Mouse (Mus musculus): ENCODE results near the gene Kif21b. TPM values are rescaled to one million over a fixed set of nuclear protein-coding genes. Genes with fewer than 3 reads are reported as not detected.

Kif21b gene
- polyA plus RNA-seq, 1 experiment from 2014 or later, result 2.5 TPM

GRCm38 (mm10) chr1:136141176-136141950 lies 10.2 kb downstream of the Kif21b start:
- peaks cover 73% of the 10 kb centered on the region for H3K4me1 ChIP-seq

GRCm38 (mm10) chr1:136142336-136142735 lies 11.1 kb downstream of the Kif21b start:
- no peak overlapping the region for H3K9ac ChIP-seq
- no peak overlapping the region for H3K4me3 ChIP-seq (replicated peaks)
- H3K4me1 ChIP-seq, result peaks cover 63% of the 10 kb centered on the region
- ATAC-seq (replicated peaks; ENCODE audit: low FRiP score), result no peak
- peak overlapping the region; percentile 30; the same call in 1 of the 2 replicates for H3K27ac ChIP-seq
- no peaks in the 10 kb centered on the region for H3K27me3 ChIP-seq
- H3K4me2 ChIP-seq, result no peak overlapping the region
- 41% methylated on average over 6 of the region's 6 CpGs for WGBS
- no peaks in the 10 kb centered on the region for H3K9me3 ChIP-seq (replicated peaks)
- 0 out of 2 replicates have a peak, but pooled peaks cover 6% of the 10 kb centered on the region for H3K36me3 ChIP-seq

More at GRCm38 (mm10) chr1:136141176-136141950, 10.2 kb downstream of the Kif21b start:
- 0 out of 2 replicates have a peak, but pooled peaks have one; percentile 20 for ATAC-seq (replicated peaks; ENCODE audit: low FRiP score)
- WGBS, result 74% methylated on average over 11 of the region's 11 CpGs
- Histone ChIP-seq H3K27me3 (no peaks in the 10 kb centered on the region), H3K36me3 (0 out of 2 replicates have a peak, but pooled peaks cover 3% of the 10 kb centered on the region), H3K9me3 (replicated peaks) (no peaks in the 10 kb centered on the region), H3K4me3 (replicated peaks) (no peak overlapping the region), H3K9ac (no peak overlapping the region), H3K27ac (no peak overlapping the region), H3K4me2 (no peak overlapping the region)

- no peaks in the 10 kb centered on the region for H3K27me3 ChIP-seq
- 89% methylated on average over 10 of the region's 10 CpGs for WGBS
- no peaks in the 10 kb centered on the region for H3K9me3 ChIP-seq (replicated peaks)
- no peak overlapping the region for H3K9ac ChIP-seq
- no peak overlapping the region for H3K4me2 ChIP-seq
- H3K4me1 ChIP-seq, result peaks cover 51% of the 10 kb centered on the region
- no peak for ATAC-seq (replicated peaks; ENCODE audit: low FRiP score)
- no peak overlapping the region for H3K27ac ChIP-seq
- peaks cover 11% of the 10 kb centered on the region for H3K36me3 ChIP-seq
- H3K4me3 ChIP-seq (replicated peaks), result no peak overlapping the region
Measured at GRCm38 (mm10) chr1:136143514-136143913, 12.3 kb downstream of the Kif21b start.

- no peak overlapping the region for H3K4me2 ChIP-seq
- 0 out of 2 replicates have a peak, but pooled peaks cover 4% of the 10 kb centered on the region for H3K4me1 ChIP-seq
- H3K9me3 ChIP-seq (replicated peaks), result no peaks in the 10 kb centered on the region
- H3K27me3 ChIP-seq, result no peaks in the 10 kb centered on the region
- no peak overlapping the region for H3K9ac ChIP-seq
- ATAC-seq (replicated peaks; ENCODE audit: low FRiP score), result no peak
- H3K27ac ChIP-seq, result no peak overlapping the region
- peaks cover 43% of the 10 kb centered on the region for H3K36me3 ChIP-seq
- 93% methylated on average over 9 of the region's 9 CpGs for WGBS
- no peak overlapping the region for H3K4me3 ChIP-seq (replicated peaks)
Measured at GRCm38 (mm10) chr1:136149702-136150101, 18.5 kb downstream of the Kif21b start.

GRCm38 (mm10) chr1:136151371-136151770 lies 20.2 kb downstream of the Kif21b start:
- Histone ChIP-seq H3K9ac (no peak overlapping the region), H3K27ac (no peak overlapping the region), H3K4me2 (no peak overlapping the region), H3K9me3 (replicated peaks) (no peaks in the 10 kb centered on the region), H3K36me3 (peaks cover 45% of the 10 kb centered on the region), H3K4me1 (0 out of 2 replicates have a peak, but pooled peaks cover 4% of the 10 kb centered on the region), H3K27me3 (no peaks in the 10 kb centered on the region), H3K4me3 (replicated peaks) (no peak overlapping the region)
- ATAC-seq (replicated peaks; ENCODE audit: low FRiP score), result no peak
- 80% methylated on average over 8 of the region's 8 CpGs for WGBS

GRCm38 (mm10) chr1:136156304-136156703 lies 25.1 kb downstream of the Kif21b start:
- 93% methylated on average over 4 of the region's 4 CpGs for WGBS
- ATAC-seq (replicated peaks; ENCODE audit: low FRiP score), result no peak
- Histone ChIP-seq H3K4me3 (replicated peaks) (no peak overlapping the region), H3K4me1 (0 out of 2 replicates have a peak, but pooled peaks cover 4% of the 10 kb centered on the region), H3K9ac (no peak overlapping the region), H3K27ac (no peak overlapping the region), H3K9me3 (replicated peaks) (no peaks in the 10 kb centered on the region), H3K36me3 (peaks cover 27% of the 10 kb centered on the region), H3K27me3 (no peaks in the 10 kb centered on the region), H3K4me2 (no peak overlapping the region)

- H3K9me3 ChIP-seq (replicated peaks), result no peaks in the 10 kb centered on the region
- H3K4me1 ChIP-seq, result 0 out of 2 replicates have a peak, but pooled peaks cover 4% of the 10 kb centered on the region
- no peak overlapping the region for H3K9ac ChIP-seq
- no peak for ATAC-seq (replicated peaks; ENCODE audit: low FRiP score)
- H3K36me3 ChIP-seq, result peaks cover 26% of the 10 kb centered on the region
- H3K27me3 ChIP-seq, result no peaks in the 10 kb centered on the region
- no peak overlapping the region for H3K27ac ChIP-seq
- no peak overlapping the region for H3K4me2 ChIP-seq
- no peak overlapping the region for H3K4me3 ChIP-seq (replicated peaks)
- WGBS, result 85% methylated on average over 4 of the region's 4 CpGs
Measured at GRCm38 (mm10) chr1:136156951-136157350, 25.8 kb downstream of the Kif21b start.

- Histone ChIP-seq H3K36me3 (peaks cover 24% of the 10 kb centered on the region; the same call in 1 of the 2 replicates), H3K27me3 (no peaks in the 10 kb centered on the region), H3K4me2 (no peak overlapping the region), H3K9me3 (replicated peaks) (no peaks in the 10 kb centered on the region), H3K9ac (no peak overlapping the region), H3K27ac (no peak overlapping the region), H3K4me3 (replicated peaks) (no peak overlapping the region), H3K4me1 (no peaks in the 10 kb centered on the region)
- 56% methylated on average over 12 of the region's 12 CpGs for WGBS
- no peak for ATAC-seq (replicated peaks; ENCODE audit: low FRiP score)
Measured at GRCm38 (mm10) chr1:136159830-136160229, 28.6 kb downstream of the Kif21b start.

GRCm38 (mm10) chr1:136160297-136160696 lies 29.1 kb downstream of the Kif21b start:
- peaks cover 24% of the 10 kb centered on the region; the same call in 1 of the 2 replicates for H3K36me3 ChIP-seq
- H3K9me3 ChIP-seq (replicated peaks), result no peaks in the 10 kb centered on the region
- H3K4me3 ChIP-seq (replicated peaks), result no peak overlapping the region
- 89% methylated on average over 12 of the region's 12 CpGs for WGBS
- no peak overlapping the region for H3K27ac ChIP-seq
- no peaks in the 10 kb centered on the region for H3K27me3 ChIP-seq
- no peak overlapping the region for H3K9ac ChIP-seq
- H3K4me1 ChIP-seq, result no peaks in the 10 kb centered on the region
- no peak for ATAC-seq (replicated peaks; ENCODE audit: low FRiP score)
- no peak overlapping the region for H3K4me2 ChIP-seq

GRCm38 (mm10) chr1:136160930-136161329 lies 29.7 kb downstream of the Kif21b start:
- Histone ChIP-seq H3K36me3 (peaks cover 24% of the 10 kb centered on the region; the same call in 1 of the 2 replicates), H3K27ac (no peak overlapping the region), H3K27me3 (no peaks in the 10 kb centered on the region), H3K4me3 (replicated peaks) (no peak overlapping the region), H3K4me1 (no peaks in the 10 kb centered on the region), H3K9ac (no peak overlapping the region), H3K9me3 (replicated peaks) (no peaks in the 10 kb centered on the region), H3K4me2 (no peak overlapping the region)
- WGBS, result 80% methylated on average over 6 of the region's 6 CpGs
- ATAC-seq (replicated peaks; ENCODE audit: low FRiP score), result no peak

- Histone ChIP-seq H3K9me3 (replicated peaks) (no peaks in the 10 kb centered on the region), H3K4me2 (no peak overlapping the region), H3K36me3 (peaks cover 20% of the 10 kb centered on the region; the same call in 1 of the 2 replicates), H3K4me3 (replicated peaks) (no peak overlapping the region), H3K9ac (no peak overlapping the region), H3K4me1 (no peaks in the 10 kb centered on the region), H3K27ac (no peak overlapping the region), H3K27me3 (no peaks in the 10 kb centered on the region)
- WGBS, result 87% methylated on average over 7 of the region's 7 CpGs
- no peak for ATAC-seq (replicated peaks; ENCODE audit: low FRiP score)
Measured at GRCm38 (mm10) chr1:136161333-136161921, 30.2 kb downstream of the Kif21b start.

- Histone ChIP-seq H3K27ac (no peak overlapping the region), H3K4me1 (peaks cover 5% of the 10 kb centered on the region; the same call in 1 of the 2 replicates), H3K4me3 (replicated peaks) (no peak overlapping the region), H3K27me3 (no peaks in the 10 kb centered on the region), H3K9ac (no peak overlapping the region), H3K9me3 (replicated peaks) (no peaks in the 10 kb centered on the region), H3K36me3 (peaks cover 9% of the 10 kb centered on the region; the same call in 1 of the 2 replicates), H3K4me2 (no peak overlapping the region)
- no peak for ATAC-seq (replicated peaks; ENCODE audit: low FRiP score)
- WGBS, result 77% methylated on average over 2 of the region's 2 CpGs
Measured at GRCm38 (mm10) chr1:136165436-136165835, 34.2 kb downstream of the Kif21b start.

Measured in kidney, embryonic 15.5 days (tissue).